Mouse (Mus musculus) myocyte (in vitro differentiated cells): ENCODE results near the gene Jmjd6. TPM values are rescaled to one million over a fixed set of nuclear protein-coding genes. Genes with fewer than 3 reads are reported as not detected.
A peak's percentile ranks its signal among the peaks of the same experiment; 100 is the strongest.

ENCODE experiments used
- H3K27me3 ChIP-seq: one replicate; pipeline ENCODE4 v1.6.1; 2011; ENCODE audit not compliant: control insufficient read depth, insufficient read depth, insufficient read length
- H3K36me3 ChIP-seq: one replicate; pipeline ENCODE4 v1.6.1; 2011; ENCODE audit not compliant: control insufficient read depth, insufficient read depth
- H3K4me2 ChIP-seq: one replicate; pipeline ENCODE4 v1.6.1; 2011; ENCODE audit warnings: low read depth, control low read depth
- H3K4me3 ChIP-seq: one replicate; pipeline ENCODE4 v1.5.1; 2011; ENCODE audit warnings: mild to moderate bottlenecking, control low read depth, moderate library complexity
- H3K79me2 ChIP-seq: one replicate; pipeline ENCODE4 v1.6.1; 2011; ENCODE audit not compliant: control insufficient read depth, insufficient read depth
- H3ac ChIP-seq: one replicate; pipeline ENCODE4 v1.6.1; 2011; ENCODE audit not compliant: control insufficient read depth, insufficient read length
- CEBPB ChIP-seq: IDR thresholded peaks from 2 replicates; pipeline ENCODE4 v1.6.1; 2011; ENCODE audit warnings: mild to moderate bottlenecking, moderate library complexity; ENCODE audit not compliant: poor library complexity, insufficient read depth, severe bottlenecking
- E2F4 ChIP-seq: IDR thresholded peaks from one replicate; pipeline ENCODE4 v1.6.1; 2011; ENCODE audit warnings: mild to moderate bottlenecking, control low read depth, moderate library complexity; ENCODE audit not compliant: insufficient read depth
- MAX ChIP-seq: IDR thresholded peaks from one replicate; pipeline ENCODE4 v1.6.1; 2011; ENCODE audit warnings: low read depth, mild to moderate bottlenecking, control low read depth
- MYOD1 ChIP-seq, 3 experiments: IDR thresholded peaks; one replicate each; pipeline ENCODE4 v1.6.1; 2011; ENCODE audit warnings: control low read depth in 2 of 3, low read depth in 2 of 3, mild to moderate bottlenecking in 2 of 3, moderate library complexity in 1 of 3; ENCODE audit not compliant: insufficient read length in 2 of 3, control insufficient read depth in 1 of 3
- MYOG ChIP-seq, 3 experiments: IDR thresholded peaks; one replicate each; pipeline ENCODE4 v1.6.1; 2011; ENCODE audit warnings: control low read depth in 2 of 3, low read depth in 2 of 3, mild to moderate bottlenecking in 2 of 3; ENCODE audit not compliant: insufficient read length in 2 of 3, control insufficient read depth in 1 of 3, insufficient read depth in 1 of 3
- POLR2A ChIP-seq: IDR thresholded peaks from one replicate; pipeline ENCODE4 v1.6.1; 2011; ENCODE audit warnings: low read depth, mild to moderate bottlenecking, control low read depth, moderate library complexity; ENCODE audit not compliant: insufficient read length
- POLR2AphosphoS2 ChIP-seq: IDR thresholded peaks from one replicate; pipeline ENCODE4 v1.6.1; 2011; ENCODE audit warnings: low read depth, control low read depth; ENCODE audit not compliant: insufficient read length
- REST ChIP-seq: IDR thresholded peaks from one replicate; pipeline ENCODE4 v1.6.1; 2011; ENCODE audit warnings: mild to moderate bottlenecking, control low read depth, moderate library complexity; ENCODE audit not compliant: insufficient read depth, insufficient read length
- SRF ChIP-seq: IDR thresholded peaks from one replicate; pipeline ENCODE4 v1.6.1; 2011; ENCODE audit warnings: low read depth; ENCODE audit not compliant: control insufficient read depth, insufficient read length
- TCF12 ChIP-seq: IDR thresholded peaks from one replicate; pipeline ENCODE4 v1.6.1; 2011; ENCODE audit warnings: mild to moderate bottlenecking, control low read depth; ENCODE audit not compliant: poor library complexity, insufficient read depth, severe bottlenecking
- TCF3 ChIP-seq: IDR thresholded peaks from one replicate; pipeline ENCODE4 v1.6.1; 2011; ENCODE audit warnings: low read depth, control low read depth; ENCODE audit not compliant: insufficient read length
- USF1 ChIP-seq: IDR thresholded peaks from one replicate; pipeline ENCODE4 v1.6.1; 2011; ENCODE audit warnings: low read depth, mild to moderate bottlenecking, control low read depth, moderate library complexity
- polyA plus RNA-seq: library from polyadenylated mRNA; unstranded; fragments of >200 nt; fragmentation: generic; extraction: Trizol; gene quantifications from one replicate; pipeline ENCODE4 v1.2.1, GENCODE M21; 2012; ENCODE audit warnings: missing spikeins

Gene Jmjd6
- polyA plus RNA-seq, 1 experiment, result 55.1 TPM

GRCm38 (mm10) chr11:116810528-116810927 lies 32.7 kb downstream of the Jmjd6 start:
- no peak overlapping the region for H3K4me2 ChIP-seq
- TF ChIP-seq REST, result no peak
- TF ChIP-seq CEBPB, result no peak
- TF ChIP-seq MYOD1 (IDR thresholded peaks at IDR 0.05; ENCODE audit: control insufficient read depth in 1 of 3, insufficient read length in 2 of 3, low read depth in 2 of 3), result no peak
- TF ChIP-seq TCF12, result no peak
- TF ChIP-seq POLR2A, result no peak
- TF ChIP-seq TCF3, result no peak
- no peak for TF ChIP-seq MAX
- no peak for TF ChIP-seq E2F4
- TF ChIP-seq SRF, result no peak
- no peak for TF ChIP-seq MYOG (IDR thresholded peaks at IDR 0.05; ENCODE audit: control insufficient read depth in 1 of 3, insufficient read depth in 1 of 3, insufficient read length in 2 of 3, low read depth in 2 of 3)
- TF ChIP-seq USF1, result no peak
- no peak for TF ChIP-seq POLR2AphosphoS2
- no peak overlapping the region for H3ac ChIP-seq

GRCm38 (mm10) chr11:116809520-116809919 lies 33.7 kb downstream of the Jmjd6 start:
- Histone ChIP-seq H3K4me2 (no peak overlapping the region), H3K36me3 (peaks cover 11% of the 10 kb centered on the region), H3K27me3 (no peaks in the 10 kb centered on the region), H3K4me3 (no peak overlapping the region), H3K79me2 (peaks cover 5% of the 10 kb centered on the region), H3ac (no peak overlapping the region)
- no peak for TF ChIP-seq USF1
- no peak for TF ChIP-seq POLR2A
- TF ChIP-seq CEBPB, result no peak
- TF ChIP-seq MYOD1 (IDR thresholded peaks at IDR 0.05; ENCODE audit: control insufficient read depth in 1 of 3, insufficient read length in 2 of 3, low read depth in 2 of 3), result no peak
- TF ChIP-seq POLR2AphosphoS2, result peak; percentile 23
- TF ChIP-seq TCF12, result no peak

More at GRCm38 (mm10) chr11:116810528-116810927, 32.7 kb downstream of the Jmjd6 start:
- Histone ChIP-seq H3K79me2 (peaks cover 9% of the 10 kb centered on the region), H3K27me3 (no peaks in the 10 kb centered on the region), H3K4me3 (no peak overlapping the region), H3K36me3 (peaks cover 11% of the 10 kb centered on the region)

- H3K4me3 ChIP-seq, result no peak overlapping the region
- no peak overlapping the region for H3K4me2 ChIP-seq
- H3K79me2 ChIP-seq, result peaks cover 5% of the 10 kb centered on the region
- H3K36me3 ChIP-seq, result peaks cover 11% of the 10 kb centered on the region
- H3K27me3 ChIP-seq, result no peaks in the 10 kb centered on the region
- no peak overlapping the region for H3ac ChIP-seq
- TF ChIP-seq USF1, result no peak
- TF ChIP-seq CEBPB, result no peak
- no peak for TF ChIP-seq SRF
- no peak for TF ChIP-seq POLR2A
- TF ChIP-seq MAX, result no peak
- TF ChIP-seq MYOG (IDR thresholded peaks at IDR 0.05; ENCODE audit: control insufficient read depth in 1 of 3, insufficient read depth in 1 of 3, insufficient read length in 2 of 3, low read depth in 2 of 3), result no peak
- TF ChIP-seq MYOD1 (IDR thresholded peaks at IDR 0.05; ENCODE audit: control insufficient read depth in 1 of 3, insufficient read length in 2 of 3, low read depth in 2 of 3), result no peak
- TF ChIP-seq E2F4, result no peak
- TF ChIP-seq TCF3, result no peak
- TF ChIP-seq POLR2AphosphoS2, result no peak
- TF ChIP-seq TCF12, result no peak
- TF ChIP-seq REST, result no peak
These were observed 34.3 kb downstream of the Jmjd6 start for GRCm38 (mm10) chr11:116808811-116809395.

- Histone ChIP-seq H3K4me3 (no peak overlapping the region), H3K79me2 (no peaks in the 10 kb centered on the region), H3K4me2 (no peak overlapping the region), H3ac (no peak overlapping the region), H3K27me3 (no peaks in the 10 kb centered on the region), H3K36me3 (peaks cover 11% of the 10 kb centered on the region)
- TF ChIP-seq E2F4 (no peak), MYOD1 (IDR thresholded peaks at IDR 0.05; ENCODE audit: control insufficient read depth in 1 of 3, insufficient read length in 2 of 3, low read depth in 2 of 3) (peak in 2 of 3 experiments; percentile 44 to 73), USF1 (no peak), TCF12 (peak; percentile 0), MYOG (IDR thresholded peaks at IDR 0.05; ENCODE audit: control insufficient read depth in 1 of 3, insufficient read depth in 1 of 3, insufficient read length in 2 of 3, low read depth in 2 of 3) (peak in 1 of 3 experiments; percentile 82)
These were observed 35.2 kb downstream of the Jmjd6 start for GRCm38 (mm10) chr11:116807938-116808606.

- H3K4me2 ChIP-seq, result peak overlapping the region; percentile 3
- no peak for TF ChIP-seq CEBPB
- no peak for TF ChIP-seq USF1
- no peak for TF ChIP-seq MAX
- no peak for TF ChIP-seq MYOG (IDR thresholded peaks at IDR 0.05; ENCODE audit: control insufficient read depth in 1 of 3, insufficient read depth in 1 of 3, insufficient read length in 2 of 3, low read depth in 2 of 3)
- TF ChIP-seq POLR2A, result no peak
- TF ChIP-seq SRF, result no peak
- no peak for TF ChIP-seq E2F4
- TF ChIP-seq MYOD1 (IDR thresholded peaks at IDR 0.05; ENCODE audit: control insufficient read depth in 1 of 3, insufficient read length in 2 of 3, low read depth in 2 of 3), result no peak
- H3K79me2 ChIP-seq, result no peaks in the 10 kb centered on the region
- no peaks in the 10 kb centered on the region for H3K27me3 ChIP-seq
- H3ac ChIP-seq, result no peak overlapping the region
- peaks cover 11% of the 10 kb centered on the region for H3K36me3 ChIP-seq
- H3K4me3 ChIP-seq, result no peak overlapping the region
These were observed 35.7 kb downstream of the Jmjd6 start for GRCm38 (mm10) chr11:116807526-116807925.
